ENCODE assay signal across 12 mouse cellular contexts in the genomic region with DNA sequence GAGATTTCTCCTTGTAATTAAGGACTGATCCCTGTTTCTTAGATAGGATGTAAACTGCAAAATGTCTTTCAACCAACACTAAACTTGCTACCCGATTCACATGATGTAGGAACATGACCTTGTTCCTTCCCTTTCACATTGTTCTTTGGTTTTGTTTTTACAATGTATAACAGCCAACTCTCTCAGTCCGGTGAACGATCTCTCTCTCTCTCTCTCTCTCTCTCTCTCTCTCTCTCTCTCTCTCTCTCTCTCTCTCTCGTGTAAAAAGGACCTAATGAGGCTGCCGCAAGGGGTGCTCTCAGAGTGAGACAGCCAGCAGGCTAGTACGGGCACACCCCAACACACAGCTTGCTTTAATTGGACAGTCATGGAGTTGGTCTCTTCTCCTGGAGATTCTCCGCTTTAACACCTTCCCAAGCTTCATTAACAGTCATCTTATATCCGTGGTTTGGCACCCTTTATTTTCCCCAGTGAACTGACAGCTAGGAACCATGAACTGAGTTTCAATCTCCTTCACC. TPM values are rescaled to one million over a fixed set of nuclear protein-coding genes. Genes with fewer than 3 reads are reported as not detected.
DNase-seq lines count a peak whose midpoint lies in the region; ATAC-seq and TF ChIP-seq lines count a peak whose summit lies in the region.
"Had no signal": no experiment of that assay in that cellular context is flagged by ENCODE, and none has a peak within 500 bp of the region (broad histone marks: within the 10 kb centered on the region; RNA-seq: fewer than 3 reads in every experiment).

No protein-coding gene starts in this region.

- H3K4me2 ChIP-seq in kidney, embryonic 14.5 days (replicated peaks; ENCODE audit: low read depth, low read length): peak overlapping the region; percentile 54
- H3K4me2 ChIP-seq in forebrain, embryonic 14.5 days (ENCODE audit: low read length): no peak overlapping the region; the same call in 1 of the 2 replicates
- peak overlapping the region; percentile 93 for H3K4me2 ChIP-seq in liver, embryonic 14.5 days (ENCODE audit: low read depth)

- TF ChIP-seq CTCF in liver, embryonic 14.5 days (IDR thresholded peaks at IDR 0.05; ENCODE audit: low read depth): no peak

- no peak overlapping the region for H3K4me3 ChIP-seq in kidney, embryonic 14.5 days (ENCODE audit: low read length)
- no peak overlapping the region for H3K4me3 ChIP-seq in forebrain, embryonic 14.5 days (ENCODE audit: low read depth, low read length)
- no peak overlapping the region for H3K4me3 ChIP-seq in liver, embryonic 14.5 days (ENCODE audit: insufficient read depth in 1 of 2, low read depth in 2 of 2, low read length in 2 of 2)

- no peaks in the 10 kb centered on the region for H3K4me1 ChIP-seq in kidney, embryonic 14.5 days (ENCODE audit: control insufficient read depth, insufficient read depth, low read length)
- peaks cover 8% of the 10 kb centered on the region; the same call in 1 of the 2 replicates for H3K4me1 ChIP-seq in forebrain, embryonic 14.5 days (ENCODE audit: control insufficient read depth, insufficient read depth, low read length)
- peaks cover 4 to 7% of the 10 kb centered on the region in 2 experiments for H3K4me1 ChIP-seq in liver, embryonic 14.5 days (replicated peaks; ENCODE audit: control insufficient read depth in 2 of 2, insufficient read depth in 2 of 2, low read length in 1 of 2)

- WGBS in kidney, embryonic 14.5 days: 68% methylated on average over 8 of the region's 8 CpGs
- WGBS in forebrain, embryonic 14.5 days: 61% methylated on average over 8 of the region's 8 CpGs
- WGBS in liver, embryonic 14.5 days (ENCODE audit: insufficient replicate concordance): 72% methylated on average over 8 of the region's 8 CpGs

- ATAC-seq in kidney, embryonic 14.5 days (ENCODE audit: low FRiP score, low TSS enrichment): no peak
- no peak for ATAC-seq in forebrain, embryonic 14.5 days
- ATAC-seq in liver, embryonic 14.5 days (ENCODE audit: insufficient read depth): no peak

- no peak overlapping the region for H3K27ac ChIP-seq in kidney, embryonic 14.5 days (ENCODE audit: low read depth, low read length)
- no peak overlapping the region for H3K27ac ChIP-seq in forebrain, embryonic 14.5 days (ENCODE audit: low read depth, low read length)
- no peak overlapping the region for H3K27ac ChIP-seq in liver, embryonic 14.5 days

- no peak for TF ChIP-seq EP300 in liver, embryonic 14.5 days (IDR thresholded peaks at IDR 0.05; ENCODE audit: low read depth)

- H3K9me3 ChIP-seq in kidney, embryonic 14.5 days (ENCODE audit: control insufficient read depth, low read length): no peaks in the 10 kb centered on the region
- peaks cover 3% of the 10 kb centered on the region; the same call in 1 of the 2 replicates for H3K9me3 ChIP-seq in forebrain, embryonic 14.5 days (replicated peaks; ENCODE audit: control insufficient read depth, low read length)
- no peaks in the 10 kb centered on the region for H3K9me3 ChIP-seq in liver, embryonic 14.5 days (ENCODE audit: control insufficient read depth, low read length)

- no peak overlapping the region for H3K9ac ChIP-seq in kidney, embryonic 14.5 days (ENCODE audit: low read depth, low read length)
- no peak overlapping the region for H3K9ac ChIP-seq in forebrain, embryonic 14.5 days (ENCODE audit: low read length)
- no peak overlapping the region for H3K9ac ChIP-seq in liver, embryonic 14.5 days (replicated peaks)

- H3K27me3 ChIP-seq in kidney, embryonic 14.5 days (ENCODE audit: control insufficient read depth, insufficient read depth, low read length): no peaks in the 10 kb centered on the region
- no peaks in the 10 kb centered on the region for H3K27me3 ChIP-seq in forebrain, embryonic 14.5 days (replicated peaks; ENCODE audit: control insufficient read depth, insufficient read depth, low read length)
- H3K27me3 ChIP-seq in liver, embryonic 14.5 days (ENCODE audit: control insufficient read depth, insufficient read depth, low read length): no peaks in the 10 kb centered on the region

- DNase-seq in kidney, adult 11 months: no peak
- peak; percentile 65 for DNase-seq in MN1 (ENCODE audit: low spot score)
- DNase-seq in forebrain, embryonic 14.5 days (ENCODE audit: low spot score): peak; percentile 13
- DNase-seq in liver, embryonic 14.5 days (ENCODE audit: low read depth in 3 of 3, low spot score in 3 of 3): no peak
- no peak for DNase-seq in adrenal gland, adult 2 months
- no peak for DNase-seq in left cerebral cortex, adult 18-20 months (ENCODE audit: low spot score in 2 of 2)
- DNase-seq in gastrocnemius, adult 8-10 months (ENCODE audit: low spot score in 2 of 2): no peak
- DNase-seq: kidney, postnatal 25 days; lung, postnatal 14 days; spleen, adult 18-20 months had no signal

- peaks cover 3% of the 10 kb centered on the region; the same call in 1 of the 2 replicates for H3K36me3 ChIP-seq in kidney, embryonic 14.5 days (ENCODE audit: control insufficient read depth, insufficient read depth, low read length)
- H3K36me3 ChIP-seq in forebrain, embryonic 14.5 days (ENCODE audit: control insufficient read depth, insufficient read depth, low read length): no peaks in the 10 kb centered on the region
- no peaks in the 10 kb centered on the region; the same call in 1 of the 2 replicates for H3K36me3 ChIP-seq in liver, embryonic 14.5 days (replicated peaks; ENCODE audit: control insufficient read depth, insufficient read depth, low read depth)

RNA-seq across cellular contexts. Expression of a gene that starts 1.0 kb away (rescaled TPM):
- polyA plus RNA-seq in kidney, embryonic 14.5 days (2014; fragmentation: Nextera tagmentation; extraction: Ambion mirVana): 4.3 and 4.7 TPM in 2 replicates
- 1.9 and 3.5 TPM in 2 replicates for polyA plus RNA-seq in forebrain, embryonic 14.5 days (2014; fragmentation: Nextera tagmentation; extraction: Ambion mirVana)
- polyA plus RNA-seq in liver, embryonic 14.5 days (2012; rRNA removed): 0.37 and 0.65 TPM in 2 replicates
- 0.18 and 0.53 TPM in 2 replicates for polyA plus RNA-seq in liver, embryonic 14.5 days (2014; fragmentation: Nextera tagmentation; extraction: Ambion mirVana)
- total RNA-seq in adrenal gland, adult 2 months (2021): 1 to 10 TPM; 1.7 to 3.0 TPM
- 0.57 and 0.60 TPM in 2 replicates for polyA plus RNA-seq in adrenal gland, adult 2 months (2012; rRNA removed)
- 1 to 10 TPM; 2.0 to 2.4 TPM for total RNA-seq in left cerebral cortex, adult 18-20 months (2021)
- total RNA-seq in gastrocnemius, adult 8-10 months (2022): under 1 TPM; 0.27 to 0.62 (median 0.37) TPM

RNA-seq across cellular contexts. Expression of a gene that starts 1.3 kb away (rescaled TPM):
- polyA plus RNA-seq in kidney, embryonic 14.5 days (2014; fragmentation: Nextera tagmentation; extraction: Ambion mirVana): 74.1 and 74.9 TPM in 2 replicates
- 47.4 and 51.1 TPM in 2 replicates for polyA plus RNA-seq in forebrain, embryonic 14.5 days (2014; fragmentation: Nextera tagmentation; extraction: Ambion mirVana)
- 13.7 and 20.1 TPM in 2 replicates for polyA plus RNA-seq in liver, embryonic 14.5 days (2012; rRNA removed)
- polyA plus RNA-seq in liver, embryonic 14.5 days (2014; fragmentation: Nextera tagmentation; extraction: Ambion mirVana): 32.4 and 36.0 TPM in 2 replicates
- total RNA-seq in adrenal gland, adult 2 months (2021): 10 to 100 TPM; 56.5 to 56.6 TPM
- 3.2 and 6.2 TPM in 2 replicates for polyA plus RNA-seq in adrenal gland, adult 2 months (2012; rRNA removed)
- 10 to 100 TPM; 56.4 to 58.1 TPM for total RNA-seq in left cerebral cortex, adult 18-20 months (2021)
- total RNA-seq in gastrocnemius, adult 8-10 months (2022): 10 to 100 TPM; 37.2 to 41.5 (median 39.0) TPM

RNA-seq across cellular contexts. Expression of a gene that starts 25.1 kb away (rescaled TPM):
- 0.32 and 0.39 TPM in 2 replicates for polyA plus RNA-seq in kidney, embryonic 14.5 days (2014; fragmentation: Nextera tagmentation; extraction: Ambion mirVana)
- polyA plus RNA-seq in forebrain, embryonic 14.5 days (2014; fragmentation: Nextera tagmentation; extraction: Ambion mirVana): 0.19 and 0.38 TPM in 2 replicates
- 0.02 TPM in 1 of 2 replicates, not detected in the other for polyA plus RNA-seq in liver, embryonic 14.5 days (2012; rRNA removed)
- 0.08 and 0.17 TPM in 2 replicates for polyA plus RNA-seq in liver, embryonic 14.5 days (2014; fragmentation: Nextera tagmentation; extraction: Ambion mirVana)
- under 1 TPM; 0.35 to 0.41 TPM for total RNA-seq in adrenal gland, adult 2 months (2021)
- not detected in 2 replicates for polyA plus RNA-seq in adrenal gland, adult 2 months (2012; rRNA removed)
- under 1 TPM; 0.26 to 0.30 TPM for total RNA-seq in left cerebral cortex, adult 18-20 months (2021)
- total RNA-seq in gastrocnemius, adult 8-10 months (2022): 1 to 10 TPM; 2.0 to 3.1 (median 2.7) TPM

RNA-seq across cellular contexts. Expression of a gene that starts 31.5 kb away (rescaled TPM):
- 17.9 and 25.4 TPM in 2 replicates for polyA plus RNA-seq in kidney, embryonic 14.5 days (2014; fragmentation: Nextera tagmentation; extraction: Ambion mirVana)
- 18.5 and 26.8 TPM in 2 replicates for polyA plus RNA-seq in forebrain, embryonic 14.5 days (2014; fragmentation: Nextera tagmentation; extraction: Ambion mirVana)
- 1.5 and 2.0 TPM in 2 replicates for polyA plus RNA-seq in liver, embryonic 14.5 days (2012; rRNA removed)
- 3.1 and 3.2 TPM in 2 replicates for polyA plus RNA-seq in liver, embryonic 14.5 days (2014; fragmentation: Nextera tagmentation; extraction: Ambion mirVana)
- 1 to 10 TPM in 1 of 2 experiments, not detected in 1; 2.0 TPM for total RNA-seq in adrenal gland, adult 2 months (2021)
- 0.19 and 0.98 TPM in 2 replicates for polyA plus RNA-seq in adrenal gland, adult 2 months (2012; rRNA removed)
- total RNA-seq in left cerebral cortex, adult 18-20 months (2021): 1 to 10 TPM; 6.8 to 9.5 TPM
- total RNA-seq in gastrocnemius, adult 8-10 months (2022): 1 to 10 TPM; 2.2 to 3.5 (median 2.7) TPM

RNA-seq across cellular contexts. Expression of a gene that starts 39.6 kb away (rescaled TPM):
- polyA plus RNA-seq in kidney, embryonic 14.5 days (2014; fragmentation: Nextera tagmentation; extraction: Ambion mirVana): not detected in 2 replicates
- polyA plus RNA-seq in forebrain, embryonic 14.5 days (2014; fragmentation: Nextera tagmentation; extraction: Ambion mirVana): 0.17 and 0.27 TPM in 2 replicates
- not detected in 2 replicates for polyA plus RNA-seq in liver, embryonic 14.5 days (2012; rRNA removed)
- not detected in 2 replicates for polyA plus RNA-seq in liver, embryonic 14.5 days (2014; fragmentation: Nextera tagmentation; extraction: Ambion mirVana)
- total RNA-seq in adrenal gland, adult 2 months (2021): not detected
- polyA plus RNA-seq in adrenal gland, adult 2 months (2012; rRNA removed): not detected in 2 replicates
- 1 to 10 TPM; 1.2 to 1.3 TPM for total RNA-seq in left cerebral cortex, adult 18-20 months (2021)
- not detected for total RNA-seq in gastrocnemius, adult 8-10 months (2022)
- total RNA-seq: ES-E14 had no signal

Comparison
In these comparisons a context has a peak if more than half of its experiments do, and no peak if none do; other contexts are left out.
1. DNase-seq: peak in MN1 (single experiment) and forebrain, embryonic 14.5 days (single experiment); none in kidney, adult 11 months (single experiment), liver, embryonic 14.5 days (0 of 3), adrenal gland, adult 2 months (single experiment), left cerebral cortex, adult 18-20 months (0 of 2) and gastrocnemius, adult 8-10 months (0 of 2).